Mouse (Mus musculus) bone marrow, adult 2 months (tissue): ENCODE data around the gene Serinc3.

ENCODE experiments used
- CTCF ChIP-seq: fragments of 200-500 bp; IDR thresholded peaks from 2 replicates; pipeline ENCODE4 v1.5.1; 2011; ENCODE audit warnings: low read length, control low read depth; ENCODE audit not compliant: control insufficient read depth, insufficient read depth
- POLR2A ChIP-seq: fragments of 200-500 bp; IDR thresholded peaks from 2 replicates; pipeline ENCODE4 v1.6.1; 2011; ENCODE audit warnings: low read depth, mild to moderate bottlenecking, control low read depth, low read length, borderline replicate concordance; ENCODE audit not compliant: control insufficient read depth

DNA sequence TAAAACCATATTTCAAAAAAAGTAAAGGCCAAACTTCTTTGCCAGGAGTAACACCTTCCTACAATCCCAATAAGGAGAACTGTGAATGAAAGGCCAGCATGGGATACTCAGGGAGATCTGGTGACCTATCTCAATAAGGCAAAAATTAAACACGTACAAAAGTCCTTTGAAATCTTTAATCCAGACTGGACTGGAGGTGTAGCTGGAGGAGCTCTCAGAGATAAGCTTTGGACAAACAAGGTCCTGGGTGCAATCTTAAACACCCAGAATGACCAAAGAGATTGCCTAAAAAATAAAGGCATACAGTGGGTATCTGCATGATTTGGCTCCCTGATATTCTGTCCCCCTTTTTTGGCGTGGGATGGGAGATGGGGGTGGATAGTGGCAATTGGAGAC lies 1.4 kb downstream of the Serinc3 start:
- TF ChIP-seq POLR2A (no peak), CTCF (no peak)
